Mouse (Mus musculus) urinary bladder, postnatal 4 days (tissue): ENCODE measurements around the gene Abhd16a.
A peak's percentile ranks its signal among the peaks of the same experiment; 100 is the strongest.

Experiments
- DNase-seq, 2 experiments: peaks; one replicate each; pipeline ENCODE4 v3.0.0; 2021 to 2022; ENCODE audit warnings: low spot score in 2 of 2

Gene Abhd16a

DNA sequence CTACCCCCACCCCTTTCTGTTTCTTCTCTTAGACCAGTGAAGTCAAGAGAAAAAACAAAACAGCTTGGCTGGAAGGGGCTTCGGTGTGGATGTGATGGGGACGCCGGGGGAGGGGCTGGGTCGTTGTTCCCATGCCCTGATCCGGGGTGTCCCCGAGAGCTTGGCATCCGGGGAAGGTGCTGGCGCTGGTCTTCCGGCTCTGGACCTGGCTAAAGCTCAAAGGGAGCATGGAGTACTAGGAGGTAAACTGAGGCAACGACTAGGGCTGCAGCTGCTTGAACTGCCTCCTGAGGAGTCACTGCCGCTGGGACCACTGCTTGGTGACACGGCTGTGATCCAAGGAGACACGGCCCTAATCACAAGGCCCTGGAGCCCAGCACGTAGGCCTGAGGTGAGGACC is 29.0 kb upstream of the Abhd16a start:
- DNase-seq = no peak

- no peak for DNase-seq
Observed at GRCm38 (mm10) chr17:35060737-35061297, 28.2 kb upstream of the Abhd16a start.

DNA sequence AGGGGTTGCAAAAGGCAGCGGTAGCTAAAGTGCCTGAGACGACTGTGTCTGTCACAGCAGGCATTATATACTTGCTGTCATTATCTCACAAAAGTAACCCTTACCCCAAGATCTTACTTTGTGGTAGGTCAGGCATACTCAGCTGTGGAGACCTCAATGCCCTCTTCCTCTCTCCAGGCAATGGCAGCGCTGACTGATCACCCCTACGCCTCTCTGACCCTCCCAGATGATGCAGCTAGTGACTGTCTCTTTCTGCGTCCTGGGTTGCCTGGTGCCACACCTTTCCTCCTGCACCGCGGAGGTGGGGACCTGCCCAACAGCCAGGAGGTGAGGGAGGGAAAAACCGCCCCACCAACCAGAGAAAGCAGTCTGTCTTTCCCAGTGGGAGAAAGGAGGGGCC is 27.8 kb upstream of the Abhd16a start:
- no peak for DNase-seq

GRCm38 (mm10) chr17:35063466-35063865 is 25.6 kb upstream of the Abhd16a start:
- DNase-seq = no peak

DNA sequence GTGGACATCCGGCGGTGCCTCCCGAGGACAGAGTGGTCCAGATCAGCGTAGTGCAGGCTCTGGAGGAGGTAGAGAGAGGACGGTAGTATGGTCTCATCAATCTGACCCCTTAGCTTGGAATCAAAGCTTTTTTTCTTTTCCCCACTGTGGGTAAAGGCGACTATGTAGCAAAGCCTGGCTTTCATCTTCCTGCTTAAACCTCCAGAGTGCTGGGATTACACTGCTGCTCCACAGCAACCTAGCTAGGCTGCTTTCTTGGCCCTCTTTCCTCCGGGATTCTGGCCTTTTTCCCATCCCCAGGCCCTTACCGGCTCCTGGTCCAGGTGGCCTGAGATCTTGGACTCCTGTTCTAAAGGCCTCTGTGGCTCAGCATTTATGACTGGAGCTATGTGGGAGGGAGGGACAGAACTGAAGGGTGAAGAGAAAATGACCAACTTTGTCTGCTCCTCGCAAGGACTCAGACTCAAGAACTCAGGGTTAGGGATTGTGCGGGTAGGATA is 24.6 kb upstream of the Abhd16a start:
- no peak for DNase-seq

- DNase-seq = peak in 1 of 2 experiments; percentile 65
Observed at GRCm38 (mm10) chr17:35064951-35065947, 23.8 kb upstream of the Abhd16a start, which contains the start of gene Ly6g6c. Ly6g6c (plus strand) TSS chr17:35065388.

DNA sequence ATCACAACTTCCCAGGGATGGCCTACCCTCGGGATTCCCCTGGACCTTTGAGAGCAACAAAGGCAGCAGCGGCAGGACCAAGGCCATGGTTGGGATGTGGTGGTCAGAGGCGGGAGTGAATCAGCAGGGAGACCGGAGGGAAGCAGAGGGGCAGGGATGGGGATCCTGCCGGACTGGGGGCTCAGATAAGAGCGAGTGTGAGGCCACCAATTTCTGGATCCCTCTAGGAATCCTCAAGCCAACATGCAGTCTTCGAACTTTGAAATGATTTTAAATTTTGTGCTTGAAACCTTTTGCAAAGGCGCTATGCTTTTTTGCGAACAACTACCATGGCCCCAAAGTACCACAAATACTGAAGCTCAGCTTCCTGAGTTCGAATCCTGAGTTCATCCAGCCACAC is 23.0 kb upstream of the Abhd16a start, which contains the start of gene Mpig6b:
Gene Mpig6b, minus strand, starts transcription at position 101 of the 400 bp plus-strand sequence.
- DNase-seq = no peak

- no peak for DNase-seq
Observed at GRCm38 (mm10) chr17:35068213-35068914, 20.7 kb upstream of the Abhd16a start.

GRCm38 (mm10) chr17:35070556-35071229 is 18.4 kb upstream of the Abhd16a start:
- DNase-seq = no peak

GRCm38 (mm10) chr17:35071454-35071853 is 17.6 kb upstream of the Abhd16a start:
- no peak for DNase-seq

GRCm38 (mm10) chr17:35074097-35074496 is 15.0 kb upstream of the Abhd16a start:
- no peak for DNase-seq

- DNase-seq = no peak
Observed at GRCm38 (mm10) chr17:35076507-35077176, 12.4 kb upstream of the Abhd16a start, which contains the start of gene Ly6g6e. Ly6g6e (plus strand) TSS chr17:35076902.

GRCm38 (mm10) chr17:35077285-35077684 is 11.8 kb upstream of the Abhd16a start:
- no peak for DNase-seq

DNA sequence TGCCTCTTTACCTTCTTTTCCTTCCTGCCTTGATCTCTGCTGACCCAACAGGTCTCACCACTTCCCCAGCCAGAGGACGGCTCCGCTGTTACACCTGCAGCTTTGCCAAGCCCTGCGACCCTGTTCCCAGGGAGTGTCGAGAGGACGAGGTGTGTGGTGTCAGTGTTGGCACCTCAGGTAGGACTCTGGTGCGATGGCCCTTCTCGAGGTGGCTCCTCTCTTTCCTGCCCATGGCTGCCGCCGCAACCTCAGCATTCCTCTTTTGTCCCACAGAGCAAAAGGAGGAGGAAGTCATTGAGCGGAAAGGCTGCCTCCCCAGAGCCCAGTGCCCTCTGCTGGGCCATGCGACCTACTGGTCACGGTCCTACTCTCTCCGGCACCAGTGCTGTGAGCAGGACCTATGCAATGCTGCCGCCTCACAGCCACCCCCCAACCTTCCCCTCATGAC is 11.3 kb upstream of the Abhd16a start, which contains the start of gene Ly6g6d:
Gene Ly6g6d, minus strand, starts transcription at position 280 of the 448 bp plus-strand sequence.
- DNase-seq = peak in 1 of 2 experiments; percentile 47

GRCm38 (mm10) chr17:35079778-35080177 is 9.3 kb upstream of the Abhd16a start:
- no peak for DNase-seq

- no peak for DNase-seq
Observed at GRCm38 (mm10) chr17:35080248-35080647, 8.8 kb upstream of the Abhd16a start.

- DNase-seq = no peak
Observed at GRCm38 (mm10) chr17:35080710-35081109, 8.4 kb upstream of the Abhd16a start.

DNA sequence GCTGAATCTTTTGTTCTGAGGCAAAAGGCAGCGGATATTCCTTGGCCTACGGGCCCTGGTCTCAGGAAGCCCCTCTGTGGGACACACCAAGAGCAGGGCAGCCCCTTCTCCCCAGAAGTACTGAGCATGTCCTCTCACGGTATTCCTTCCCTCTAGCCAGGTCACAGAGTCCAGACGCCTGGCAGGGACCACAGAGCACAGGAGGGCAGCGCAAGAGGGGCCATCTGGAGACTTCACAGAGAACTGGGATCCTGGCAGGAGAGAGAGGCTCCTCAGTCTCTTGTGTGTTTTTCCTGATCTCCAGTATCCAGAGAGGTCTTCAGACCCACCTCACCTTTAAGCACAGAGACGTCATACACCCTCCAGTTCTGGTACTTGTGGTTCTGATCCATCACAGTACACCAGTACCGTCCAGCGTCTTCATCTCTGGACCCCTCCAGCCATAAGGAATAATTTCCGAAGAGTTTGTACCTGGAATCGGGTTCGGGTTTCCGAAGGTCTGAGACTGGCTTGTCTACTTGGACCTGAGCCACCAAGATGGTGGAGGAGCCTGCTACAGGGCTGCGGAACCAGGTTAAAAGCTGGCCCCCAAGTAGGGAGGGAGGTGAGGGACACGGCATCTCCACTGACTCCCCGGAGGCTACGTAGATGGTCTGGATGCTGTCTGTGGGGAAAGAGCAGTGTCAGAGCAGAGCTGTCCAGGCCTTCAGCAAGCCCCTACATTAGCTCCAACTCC is 6.1 kb upstream of the Abhd16a start:
- DNase-seq = no peak

DNA sequence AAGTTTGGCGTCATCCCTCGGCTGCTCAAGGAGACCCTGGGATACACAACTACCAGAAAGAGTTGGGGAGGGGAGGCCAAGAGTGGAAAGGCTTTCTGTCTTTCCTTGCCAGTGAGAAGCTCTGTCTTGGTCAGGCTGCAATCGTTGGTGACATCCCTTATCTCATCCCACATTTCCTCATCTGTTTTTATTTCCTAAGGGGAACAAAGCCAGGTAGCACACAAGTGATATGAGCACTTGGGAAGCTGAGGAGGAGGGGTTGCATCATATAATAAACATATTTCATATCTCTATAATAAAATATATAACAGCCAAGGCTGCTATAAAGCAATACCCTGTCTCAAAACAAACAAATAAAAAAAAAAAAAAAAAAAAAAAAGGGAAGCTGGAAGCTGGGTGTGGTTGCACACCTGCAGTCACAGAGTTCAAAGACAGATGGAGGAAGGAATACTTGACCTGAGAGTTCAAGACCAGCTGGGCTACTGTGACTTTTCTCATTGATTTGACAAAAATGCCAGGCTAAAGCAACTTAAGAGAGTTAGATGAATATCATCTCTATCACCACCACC is 5.0 kb upstream of the Abhd16a start:
- no peak for DNase-seq
